Mouse (Mus musculus) retina, embryonic 14.5 days (tissue): Measurements from ENCODE around the gene Cubn.
A peak's percentile ranks its signal among the peaks of the same experiment; 100 is the strongest.

Experiments
- DNase-seq: peaks from one replicate; pipeline ENCODE4 v3.0.0-alpha.2; 2015; ENCODE audit warnings: low spot score

Gene Cubn

GRCm38 (mm10) chr2:13352112-13352728 lies 139.4 kb downstream of the Cubn start:
- no peak for DNase-seq

GRCm38 (mm10) chr2:13342325-13342926 lies 149.2 kb downstream of the Cubn start:
- peak; percentile 10 for DNase-seq

- DNase-seq, result no peak
These were observed 156.2 kb downstream of the Cubn start for GRCm38 (mm10) chr2:13335446-13335845.

- no peak for DNase-seq
These were observed 161.7 kb downstream of the Cubn start for GRCm38 (mm10) chr2:13329754-13330417.

- no peak for DNase-seq
These were observed 188.2 kb downstream of the Cubn start for GRCm38 (mm10) chr2:13303376-13303775.

GRCm38 (mm10) chr2:13299031-13299430 lies 192.6 kb downstream of the Cubn start:
- DNase-seq, result peak; percentile 69

- DNase-seq, result peak; percentile 12
These were observed 193.9 kb downstream of the Cubn start for GRCm38 (mm10) chr2:13297733-13298132.

GRCm38 (mm10) chr2:13290661-13291060 lies 201.0 kb downstream of the Cubn start:
- peak; percentile 85 for DNase-seq

- no peak for DNase-seq
These were observed 201.5 kb downstream of the Cubn start for GRCm38 (mm10) chr2:13290070-13290469.

- DNase-seq, result peak; percentile 76
These were observed 213.3 kb downstream of the Cubn start for GRCm38 (mm10) chr2:13278114-13278862.

GRCm38 (mm10) chr2:13275874-13276273 lies 215.7 kb downstream of the Cubn start:
- peak; percentile 42 for DNase-seq

GRCm38 (mm10) chr2:13271165-13271957 lies 220.3 kb downstream of the Cubn start, which contains the start of gene Rsu1:
Rsu1 (minus strand) TSS chr2:13271415.
- peak; percentile 98 for DNase-seq

GRCm38 (mm10) chr2:13270736-13271135 lies 220.9 kb downstream of the Cubn start:
- peak; percentile 3 for DNase-seq

GRCm38 (mm10) chr2:13268681-13269293 lies 222.8 kb downstream of the Cubn start:
- DNase-seq, result no peak

GRCm38 (mm10) chr2:13264875-13265274 lies 226.7 kb downstream of the Cubn start:
- peak; percentile 83 for DNase-seq

- no peak for DNase-seq
These were observed 228.5 kb downstream of the Cubn start for GRCm38 (mm10) chr2:13263150-13263549.

- DNase-seq, result no peak
These were observed 233.0 kb downstream of the Cubn start for GRCm38 (mm10) chr2:13258606-13259005.

- peak; percentile 13 for DNase-seq
These were observed 250.9 kb downstream of the Cubn start for GRCm38 (mm10) chr2:13240711-13241110.

GRCm38 (mm10) chr2:13237140-13237901 lies 254.3 kb downstream of the Cubn start:
- DNase-seq, result peak; percentile 84

GRCm38 (mm10) chr2:13235696-13236095 lies 255.9 kb downstream of the Cubn start:
- no peak for DNase-seq
